Mouse (Mus musculus) lung, embryonic 14.5 days (tissue): ENCODE measurements around the gene Fermt3. TPM values are rescaled to one million over a fixed set of nuclear protein-coding genes. Genes with fewer than 3 reads are reported as not detected.
A peak's percentile ranks its signal among the peaks of the same experiment; 100 is the strongest.

ENCODE experiments used
- ATAC-seq: fragments of 200-750 bp; cut with Nextera tagmentation; 2 replicates; pipeline ENCODE4 v1.8.0; 2017; ENCODE audit warnings: mild to moderate bottlenecking, moderate TSS enrichment, moderate library complexity; ENCODE audit not compliant: insufficient read depth
- DNase-seq: peaks from one replicate; pipeline ENCODE4 v3.0.0-alpha.2; 2015
- H3K27ac ChIP-seq: fragments of 300-500 bp; sonication (generic); 2 replicates; pipeline ENCODE4 v1.5.1; 2014; ENCODE audit warnings: low read depth, mild to moderate bottlenecking, moderate library complexity
- H3K27me3 ChIP-seq: fragments of 300-500 bp; sonication (generic); 2 replicates; pipeline ENCODE4 v1.6.1; 2014; ENCODE audit warnings: low read length, control low read depth; ENCODE audit not compliant: insufficient read depth
- H3K36me3 ChIP-seq: fragments of 300-500 bp; sonication (generic); 2 replicates; pipeline ENCODE4 v1.6.1; 2014; ENCODE audit warnings: control low read depth; ENCODE audit not compliant: insufficient read depth
- H3K4me1 ChIP-seq: fragments of 300-500 bp; sonication (generic); 2 replicates; pipeline ENCODE4 v1.6.1; 2014; ENCODE audit warnings: antibody characterized with exemption, control low read depth; ENCODE audit not compliant: insufficient read depth
- H3K4me2 ChIP-seq: fragments of 300-500 bp; sonication (generic); 2 replicates; pipeline ENCODE4 v1.6.1; 2014; ENCODE audit warnings: mild to moderate bottlenecking
- H3K4me3 ChIP-seq: fragments of 300-500 bp; sonication (generic); 2 replicates; pipeline ENCODE4 v1.5.1; 2014; ENCODE audit warnings: low read depth, low read length
- H3K9ac ChIP-seq: fragments of 300-500 bp; sonication (generic); 2 replicates; pipeline ENCODE4 v1.6.1; 2014
- H3K9me3 ChIP-seq: fragments of 300-500 bp; sonication (generic); 2 replicates; pipeline ENCODE4 v1.6.1; 2016; ENCODE audit warnings: low read depth, low read length, control low read depth
- CTCF ChIP-seq: IDR thresholded peaks from 2 replicates; pipeline ENCODE4 v1.5.1; 2016; ENCODE audit warnings: antibody characterized with exemption, low read depth
- WGBS: fragments of 180-500 bp; shearing (Covaris S2); extraction: QIAGEN DNeasy Blood & Tissue Kit; methylation state at CpG from one replicate; pipeline ENCODE4 v1.1.7; 2014; 5-methylcytosine and 5-hydroxymethylcytosine counted together
- polyA plus RNA-seq: library from polyadenylated mRNA; unstranded; fragments of >200 nt; fragmentation: Nextera tagmentation; extraction: Ambion mirVana; gene quantifications from 2 replicates; pipeline ENCODE4 v1.2.1, GENCODE M21; 2014

Fermt3 gene
- polyA plus RNA-seq, 1 experiment from 2014 or later = 8.6 TPM

DNA sequence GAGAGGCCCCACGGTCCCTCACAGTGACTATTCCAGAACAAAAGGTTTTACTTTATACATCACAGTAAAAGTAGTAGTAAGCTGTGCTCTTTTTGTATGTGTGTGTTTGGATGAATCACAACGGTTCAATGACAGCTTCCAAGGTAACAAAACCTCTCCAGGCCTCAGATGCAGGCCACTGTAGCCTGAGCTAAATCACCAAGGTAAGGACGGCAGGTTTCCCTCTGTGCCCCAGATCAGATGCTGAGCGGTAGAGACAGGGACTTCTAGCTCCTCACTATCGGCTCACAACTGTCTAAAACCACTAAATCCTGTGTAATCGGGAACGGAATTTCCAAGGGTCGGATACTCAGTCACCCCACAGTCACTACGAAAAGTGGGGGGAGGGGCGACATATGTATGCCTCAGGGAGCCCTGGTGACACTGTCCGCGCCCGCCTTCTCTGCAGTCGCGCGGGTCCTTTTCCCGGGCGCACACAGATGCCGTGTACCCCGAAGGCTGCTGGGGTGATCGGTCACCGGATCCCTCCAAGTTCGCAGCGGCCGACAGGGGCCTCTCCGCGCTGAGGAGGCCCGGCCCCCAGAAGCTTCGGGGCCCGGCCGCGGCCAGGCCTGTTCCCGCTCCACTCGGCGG, 19.9 kb upstream of the Fermt3 start:
- Histone ChIP-seq H3K9me3 (no peaks in the 10 kb centered on the region), H3K27me3 (no peaks in the 10 kb centered on the region), H3K4me2 (peak overlapping the region; percentile 87), H3K4me1 (peaks cover 21% of the 10 kb centered on the region), H3K36me3 (peaks cover 25% of the 10 kb centered on the region), H3K27ac (peak overlapping the region; percentile 89), H3K9ac (peak overlapping the region; percentile 92), H3K4me3 (peak overlapping the region; percentile 92)
- peak; percentile 16 for ATAC-seq
- TF ChIP-seq CTCF = no peak
- DNase-seq = peak; percentile 74
- 1% methylated on average over 35 of the region's 35 CpGs for WGBS

GRCm38 (mm10) chr19:7034006-7034405, 14.7 kb upstream of the Fermt3 start:
- H3K27me3 ChIP-seq = no peaks in the 10 kb centered on the region
- H3K4me1 ChIP-seq = peaks cover 18% of the 10 kb centered on the region
- peaks cover 75% of the 10 kb centered on the region for H3K36me3 ChIP-seq
- ATAC-seq (no peak), DNase-seq (no peak)
- H3K9me3 ChIP-seq = no peaks in the 10 kb centered on the region
- 94% methylated on average over 5 of the region's 5 CpGs for WGBS
- H3K27ac ChIP-seq = no peak overlapping the region
- H3K4me2 ChIP-seq = no peak overlapping the region
- TF ChIP-seq CTCF = no peak
- H3K4me3 ChIP-seq = no peak overlapping the region
- H3K9ac ChIP-seq = no peak overlapping the region

DNA sequence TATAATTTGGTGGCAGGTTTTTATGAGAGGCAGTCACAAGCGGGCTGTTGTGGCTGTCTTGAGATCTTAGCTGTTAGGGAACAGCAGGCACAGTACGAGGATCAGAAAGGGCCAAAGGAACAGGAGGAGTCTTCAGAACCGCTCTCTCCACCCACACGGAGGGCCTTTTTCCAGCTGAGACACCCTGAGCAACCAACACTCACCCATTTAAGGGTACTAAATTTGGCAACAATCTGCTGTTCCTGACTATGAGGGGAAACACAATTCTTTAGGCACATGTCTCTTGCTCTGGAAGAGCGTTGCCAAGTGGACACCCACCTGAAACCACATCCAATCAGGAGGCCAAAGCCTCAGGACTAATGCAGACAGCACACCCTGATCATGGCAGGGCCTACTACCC, 10.3 kb upstream of the Fermt3 start:
- Histone ChIP-seq H3K4me1 (no peaks in the 10 kb centered on the region), H3K9me3 (no peaks in the 10 kb centered on the region), H3K27ac (no peak overlapping the region), H3K36me3 (peaks cover 97% of the 10 kb centered on the region), H3K9ac (no peak overlapping the region), H3K27me3 (no peaks in the 10 kb centered on the region), H3K4me3 (no peak overlapping the region), H3K4me2 (no peak overlapping the region)
- ATAC-seq (no peak), DNase-seq (no peak)
- TF ChIP-seq CTCF = no peak
- WGBS = 95% methylated on average over 5 of the region's 5 CpGs

GRCm38 (mm10) chr19:7020224-7020641, 964 bp upstream of the Fermt3 start:
- H3K9ac ChIP-seq = no peak overlapping the region
- peaks cover 79% of the 10 kb centered on the region for H3K36me3 ChIP-seq
- no peak overlapping the region for H3K4me3 ChIP-seq
- no peak overlapping the region for H3K4me2 ChIP-seq
- no peaks in the 10 kb centered on the region for H3K9me3 ChIP-seq
- DNase-seq (peak; percentile 65), ATAC-seq (no peak)
- H3K4me1 ChIP-seq = no peaks in the 10 kb centered on the region
- H3K27me3 ChIP-seq = no peaks in the 10 kb centered on the region
- no peak overlapping the region; the same call in 1 of the 2 replicates for H3K27ac ChIP-seq
- TF ChIP-seq CTCF = peak; percentile 78
- 50% methylated on average over 3 of the region's 3 CpGs for WGBS

DNA sequence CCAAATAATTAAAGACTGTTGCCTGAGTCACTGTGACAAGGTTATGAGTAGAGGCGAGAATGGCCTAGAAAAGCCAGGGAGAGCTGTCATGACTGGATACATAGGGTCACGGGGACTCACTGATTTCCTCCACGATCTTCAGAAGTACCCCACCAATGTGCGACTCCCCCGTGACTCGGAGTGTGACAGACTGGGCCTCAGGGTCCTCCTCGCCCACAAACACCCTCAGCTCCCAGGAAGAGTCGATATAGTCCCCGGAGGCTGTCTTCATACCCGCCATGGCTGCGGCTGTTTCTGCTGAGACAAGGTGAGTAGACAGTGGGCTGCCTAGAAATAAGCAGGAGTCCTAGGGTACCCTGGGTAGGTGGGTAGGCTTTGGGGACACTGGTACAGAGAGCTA, 723 bp downstream of the Fermt3 start:
- ATAC-seq (no peak), DNase-seq (no peak)
- peak overlapping the region; percentile 7; the same call in 1 of the 2 replicates for H3K4me2 ChIP-seq
- H3K36me3 ChIP-seq = peaks cover 70% of the 10 kb centered on the region
- H3K9ac ChIP-seq = no peak overlapping the region
- 84% methylated on average over 11 of the region's 11 CpGs for WGBS
- 0 out of 2 replicates have a peak overlapping the region, but pooled peaks have one; percentile 24 for H3K27ac ChIP-seq
- peak overlapping the region; percentile 3; the same call in 1 of the 2 replicates for H3K4me3 ChIP-seq
- no peaks in the 10 kb centered on the region for H3K9me3 ChIP-seq
- no peak for TF ChIP-seq CTCF
- no peaks in the 10 kb centered on the region for H3K27me3 ChIP-seq
- H3K4me1 ChIP-seq = no peaks in the 10 kb centered on the region

GRCm38 (mm10) chr19:7017541-7018457, 1.5 kb downstream of the Fermt3 start:
- peak overlapping the region; percentile 46; the same call in 1 of the 2 replicates for H3K27ac ChIP-seq
- H3K4me3 ChIP-seq = 0 out of 2 replicates have a peak overlapping the region, but pooled peaks have one; percentile 3
- H3K36me3 ChIP-seq = peaks cover 67% of the 10 kb centered on the region
- H3K9me3 ChIP-seq = no peaks in the 10 kb centered on the region
- no peaks in the 10 kb centered on the region for H3K27me3 ChIP-seq
- 69% methylated on average over 12 of the region's 12 CpGs for WGBS
- H3K4me1 ChIP-seq = no peaks in the 10 kb centered on the region
- peak overlapping the region; percentile 7; the same call in 1 of the 2 replicates for H3K4me2 ChIP-seq
- no peak for TF ChIP-seq CTCF
- DNase-seq (no peak), ATAC-seq (no peak)
- no peak overlapping the region for H3K9ac ChIP-seq
